Mouse (Mus musculus) cerebellum, adult 2 months (tissue): Measurements from ENCODE around the gene Snx10.

Experiments used
- CTCF ChIP-seq: fragments of 200-500 bp; IDR thresholded peaks from 2 replicates; pipeline ENCODE4 v1.5.1; 2011; ENCODE audit warnings: low read depth, mild to moderate bottlenecking, control low read depth, low read length, moderate library complexity, borderline replicate concordance; ENCODE audit not compliant: insufficient read depth
- POLR2A ChIP-seq: fragments of 200-500 bp; IDR thresholded peaks from 2 replicates; pipeline ENCODE4 v1.6.1; 2011; ENCODE audit warnings: low read length, control low read depth, borderline replicate concordance; ENCODE audit not compliant: insufficient read depth

- TF ChIP-seq CTCF (no peak), POLR2A (no peak)
Measured at GRCm38 (mm10) chr6:51569086-51569485, 45.4 kb downstream of the Snx10 start.
